Mouse (Mus musculus) left cerebral cortex, postnatal 14 days (tissue): ENCODE measurements at regions not wholly inside any gene's neighbourhood (a gene's known extent, or its start where the extent isn't known, plus 50 kb on each side); places are given as distances from the start of the nearest gene placed in this dataset.

ENCODE experiments used
- DNase-seq, 2 experiments: peaks; one replicate each; pipeline ENCODE4 v3.0.0; 2021 to 2022; ENCODE audit warnings: low spot score in 2 of 2, mixed read lengths in 1 of 2
- intact Hi-C: fragments of 180-260 bp; cut with DNase I; formaldehyde crosslinking; loops from one replicate; pipeline ENCODE4 v1.15.1; 2025

DNA sequence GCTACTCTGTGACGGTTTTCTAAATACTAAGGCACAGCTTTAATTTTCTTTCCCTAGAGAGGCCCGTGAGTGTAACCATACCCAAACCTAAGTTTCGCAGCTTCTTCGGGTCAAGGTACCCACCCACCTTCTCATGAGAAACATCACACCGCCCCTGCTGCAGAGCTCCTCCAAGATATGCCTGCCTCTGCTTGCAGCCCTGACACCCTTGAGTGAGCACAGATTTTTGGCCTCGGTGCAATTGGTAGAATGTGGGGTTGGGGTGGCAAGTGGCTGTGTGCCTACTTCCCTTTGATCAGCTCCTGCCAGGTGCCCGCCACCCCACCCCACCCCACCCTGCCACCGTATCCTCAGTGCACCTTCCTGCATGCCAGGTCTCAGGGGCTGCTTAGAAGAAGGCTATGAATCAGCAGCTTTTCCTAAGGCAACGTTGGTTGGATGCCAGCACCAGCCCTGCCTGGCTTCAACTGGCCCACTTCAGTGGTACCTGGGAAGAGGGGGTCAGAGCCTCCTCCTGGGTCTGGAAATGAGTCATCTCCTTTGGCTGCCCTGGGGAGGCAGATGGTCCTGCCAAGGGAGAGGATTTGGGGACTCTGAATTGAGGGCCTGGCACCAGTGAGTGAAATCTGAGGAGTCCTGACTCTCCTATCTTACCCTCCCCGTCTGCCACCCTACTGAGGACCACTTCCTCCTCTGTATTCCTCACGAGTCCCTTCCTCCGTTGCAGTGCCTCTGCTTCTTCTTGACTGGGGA, 95.6 kb upstream of the Atp1a1 start:
- intact Hi-C loops = no loop called here
- DNase-seq = peak in 1 of 2 experiments; percentile 17

DNA sequence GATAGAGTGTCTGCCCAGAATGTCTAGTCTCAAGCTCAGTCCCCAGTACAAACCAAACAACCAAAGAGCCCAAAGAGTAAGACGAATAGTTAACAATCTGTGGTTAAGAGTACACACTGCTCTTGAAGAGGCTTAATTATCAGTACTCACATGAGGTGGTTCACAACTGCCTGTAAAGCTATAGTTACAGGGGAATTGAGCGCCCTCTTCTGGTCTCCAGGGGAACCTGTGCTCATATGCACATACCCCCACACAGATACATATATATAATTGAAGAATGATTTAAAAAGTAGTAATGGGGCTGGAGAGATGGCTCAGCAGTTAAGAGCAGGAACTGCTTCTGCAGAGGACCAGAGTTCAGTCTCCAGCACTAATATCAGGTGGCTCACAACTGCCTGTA, 92.3 kb upstream of the Atp1a1 start:
- intact Hi-C loops = no loop called here
- DNase-seq = no peak

DNA sequence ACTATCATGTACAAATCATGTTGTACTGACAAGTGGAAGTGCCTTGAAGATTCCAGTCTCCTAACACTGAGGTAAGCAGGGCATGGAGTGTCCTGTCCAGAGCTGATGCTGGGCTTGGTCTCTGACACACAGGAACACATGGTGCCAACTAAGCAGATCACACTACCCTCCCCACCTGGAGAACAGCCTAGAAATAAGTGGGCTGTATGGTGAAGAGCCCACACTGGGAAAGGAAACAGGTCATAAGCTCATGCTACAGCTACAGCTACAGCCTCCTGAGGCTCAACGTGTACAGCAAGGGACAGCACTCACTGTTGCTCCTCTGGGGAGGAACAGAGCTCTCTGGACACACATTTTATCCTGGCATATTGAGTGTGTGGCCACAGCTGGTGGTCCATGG, 89.8 kb upstream of the Atp1a1 start:
- intact Hi-C loops = no loop called here
- DNase-seq = no peak

DNA sequence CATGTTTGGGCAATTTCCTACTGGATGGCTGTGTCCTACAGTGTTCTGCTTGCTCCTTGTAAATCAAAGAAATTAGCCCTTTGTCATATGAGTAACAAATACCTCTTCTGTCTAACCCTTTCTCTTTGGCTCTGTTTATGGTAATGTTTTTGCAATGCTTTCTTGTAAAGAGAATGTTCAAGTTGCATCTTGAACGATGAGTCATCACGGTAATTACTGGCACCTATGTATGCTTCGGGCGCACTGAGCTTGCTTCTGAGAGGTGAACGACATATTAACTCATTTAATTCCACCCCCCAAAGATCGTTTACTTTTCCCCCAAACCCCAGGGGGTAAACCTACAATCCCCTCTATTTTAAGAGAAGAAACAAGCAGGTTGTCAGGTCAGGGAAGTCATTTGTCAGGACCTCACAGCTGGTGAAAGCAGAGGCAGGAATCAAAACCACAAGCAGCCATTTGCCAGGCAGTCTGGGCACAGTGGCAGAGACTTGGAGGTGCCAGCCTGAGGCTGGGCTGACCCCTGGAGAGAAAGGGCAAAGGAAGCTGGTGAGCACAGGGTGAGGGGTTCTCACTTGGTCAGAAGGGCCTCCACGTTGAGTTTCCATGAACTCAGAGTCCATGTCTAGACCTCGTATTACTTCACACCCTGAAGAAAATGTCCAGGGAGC, 87.6 kb upstream of the Atp1a1 start:
- DNase-seq = no peak
- intact Hi-C loops = no loop called here

DNA sequence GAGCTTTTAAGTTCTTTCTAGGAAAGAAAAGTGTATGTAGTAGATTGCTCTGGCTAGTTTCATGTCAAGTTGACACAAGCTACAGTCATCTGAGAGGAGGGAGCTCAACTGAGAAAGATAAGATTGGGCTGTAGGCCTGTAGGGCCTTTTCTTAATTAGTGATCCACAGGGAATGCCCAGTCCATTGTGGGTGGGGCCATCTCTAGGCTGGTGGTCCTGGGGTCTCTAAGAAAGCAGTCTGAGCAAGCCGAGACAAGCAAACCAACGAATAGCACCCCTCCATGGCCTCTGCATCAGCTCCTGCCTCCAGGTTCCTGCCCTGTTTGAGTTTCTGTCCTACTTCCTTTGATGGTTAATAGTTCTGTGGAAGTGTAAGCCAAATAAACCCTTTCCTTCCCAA, 86.3 kb upstream of the Atp1a1 start:
- no peak for DNase-seq
- intact Hi-C loops = no loop called here

DNA sequence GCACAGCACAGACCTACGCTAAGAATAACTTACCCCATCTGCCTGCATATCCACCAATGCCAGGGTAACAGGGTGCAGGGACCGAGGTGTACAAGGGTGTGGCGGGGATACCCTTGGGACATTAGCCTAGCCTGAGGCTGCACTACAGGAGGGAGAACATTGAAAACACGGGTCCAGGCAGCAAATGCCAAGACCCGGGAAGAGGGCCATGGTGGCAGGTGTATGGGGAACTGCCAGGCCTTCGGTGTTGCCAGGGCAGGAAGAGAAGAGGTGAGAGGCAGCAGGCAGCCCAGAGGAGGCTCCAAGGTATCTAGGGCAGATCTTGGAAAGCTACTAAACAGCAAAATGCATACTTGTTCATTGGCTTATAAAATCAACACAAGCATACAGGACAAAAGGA, 85.7 kb upstream of the Atp1a1 start:
- no peak for DNase-seq
- intact Hi-C loops = no loop called here

DNA sequence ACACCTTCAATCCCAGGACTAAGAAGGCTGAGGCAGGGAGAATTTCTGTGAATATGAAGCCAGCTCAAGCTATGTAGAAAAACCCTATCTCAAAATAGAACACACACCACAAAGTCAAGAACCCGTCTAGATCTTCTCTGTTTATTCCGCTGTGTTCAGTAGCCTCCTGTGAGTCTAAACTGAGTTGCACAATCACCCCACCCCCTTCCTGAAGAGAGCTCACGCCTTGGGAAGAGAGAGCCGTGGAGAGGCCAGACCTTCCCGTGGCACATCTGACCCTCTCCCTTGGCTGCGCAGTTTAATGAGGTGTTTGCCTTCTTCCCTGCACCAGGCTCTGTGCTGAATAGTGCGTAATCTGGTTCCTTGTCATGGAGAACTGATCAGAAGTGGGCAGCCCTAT, 80.7 kb upstream of the Atp1a1 start:
- intact Hi-C loops = no loop called here
- no peak for DNase-seq

DNA sequence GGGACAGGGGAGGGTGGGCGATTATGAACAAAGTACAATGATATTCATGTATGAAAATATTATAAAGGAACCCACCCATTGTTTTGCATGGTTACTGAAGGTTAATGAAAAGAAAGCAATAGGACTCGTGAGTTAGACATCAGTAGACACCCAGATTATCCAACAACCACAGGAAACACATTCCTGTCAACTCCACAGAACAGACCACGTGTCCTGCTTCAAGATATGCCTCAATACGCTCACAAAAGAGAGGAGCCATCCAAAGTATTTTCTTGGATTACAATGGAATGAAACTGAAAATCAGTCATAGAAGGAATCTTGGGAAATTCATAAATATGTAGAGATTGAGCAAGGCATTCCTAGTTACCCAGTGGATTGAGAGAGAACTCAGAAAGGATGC, 68.5 kb upstream of the Atp1a1 start:
- intact Hi-C loops = no loop called here

DNA sequence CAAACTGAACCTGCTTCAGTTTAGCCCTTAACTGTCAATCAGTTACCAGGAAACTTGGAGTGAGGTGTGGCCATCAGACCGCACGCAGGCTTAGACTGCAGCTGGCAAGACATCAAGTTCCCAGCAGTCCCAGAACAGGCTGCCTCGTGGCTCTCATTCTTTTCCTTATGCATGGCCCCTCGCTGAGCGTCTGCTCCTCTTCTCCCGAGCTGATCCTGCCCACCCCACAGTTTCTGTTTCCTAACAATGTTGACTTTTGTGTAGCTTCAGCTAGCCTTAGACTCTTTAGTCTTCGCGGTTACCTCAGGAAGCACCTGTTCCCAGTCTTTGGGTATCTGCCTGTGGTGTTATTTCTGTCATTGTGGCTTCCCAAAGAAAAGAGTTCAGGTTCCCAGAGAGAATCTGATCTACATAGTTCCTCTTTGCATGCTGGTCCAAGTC, 66.1 kb upstream of the Atp1a1 start:
- DNase-seq = no peak
- intact Hi-C loops = no loop called here

More for the DNA sequence above, 68.5 kb upstream of the Atp1a1 start:
- DNase-seq = no peak

DNA sequence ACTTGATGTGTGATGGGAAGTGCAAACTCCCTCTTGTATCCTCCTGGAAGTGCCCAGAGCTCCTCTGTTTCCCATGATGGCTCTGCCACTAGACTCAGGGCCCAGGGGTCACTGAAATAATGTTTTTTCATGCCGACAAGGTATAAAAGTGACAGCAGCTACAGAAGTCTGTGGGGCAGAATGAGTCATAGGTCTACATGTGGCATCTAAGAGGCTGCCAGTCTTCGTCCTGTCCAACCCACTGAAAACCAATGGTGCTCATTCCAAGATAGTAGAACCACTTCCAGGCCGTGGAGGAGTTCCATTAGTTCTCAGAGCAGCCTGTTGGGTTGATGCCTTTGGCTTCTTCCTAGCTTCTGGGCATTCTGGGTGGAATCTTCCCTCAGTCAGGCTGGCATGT, 65.3 kb upstream of the Atp1a1 start:
- no peak for DNase-seq
- intact Hi-C loops = no loop called here

DNA sequence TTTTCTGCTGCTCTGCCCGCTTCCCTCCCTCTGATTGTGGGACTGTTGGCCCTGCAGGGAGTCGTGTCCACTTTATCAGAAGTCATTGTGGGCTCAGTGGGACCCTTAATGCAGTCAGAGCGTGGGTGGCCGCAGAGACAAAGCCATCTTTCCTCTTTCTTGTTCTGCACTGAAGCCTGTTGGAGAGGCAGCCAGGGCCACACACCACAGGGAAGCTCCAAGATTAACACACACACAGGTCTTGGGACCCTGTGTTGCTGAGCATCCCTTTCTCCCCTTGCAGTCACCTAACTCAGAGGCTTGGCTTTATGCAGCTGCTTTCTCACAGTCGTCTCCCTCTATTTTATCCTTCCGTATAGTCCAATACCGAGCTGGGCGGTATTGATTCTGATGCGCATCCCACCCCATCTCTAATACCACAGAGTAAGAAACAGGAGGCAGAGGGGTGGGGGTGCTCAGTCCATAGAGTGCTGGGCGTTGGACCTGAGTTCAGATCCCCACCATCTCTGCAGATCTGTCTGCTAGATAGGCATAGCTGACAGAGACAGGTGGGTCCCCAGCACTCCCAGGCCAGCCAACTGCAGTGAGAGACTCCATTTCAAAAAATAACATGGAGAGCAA, 63.4 kb upstream of the Atp1a1 start:
- no peak for DNase-seq
- intact Hi-C loops = no loop called here

DNA sequence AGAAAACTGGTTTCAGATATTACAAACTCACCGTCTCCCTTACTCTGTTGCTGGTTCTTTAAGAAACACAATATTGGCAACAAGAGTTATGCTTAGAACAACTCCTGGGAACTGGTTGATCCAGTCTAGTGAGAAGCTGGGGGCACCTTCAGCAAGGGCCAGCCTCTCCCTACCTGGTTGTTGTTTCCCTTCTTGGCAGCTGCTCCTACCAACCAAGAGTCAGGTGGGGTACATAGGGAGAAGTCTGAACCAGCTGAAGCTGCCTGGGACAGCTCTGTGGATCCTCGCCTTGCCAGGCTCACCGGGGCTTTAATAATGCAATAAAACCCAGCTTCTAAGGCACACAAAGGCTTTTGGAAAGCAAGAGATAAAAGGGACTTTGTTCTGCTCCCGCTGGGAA, 62.7 kb upstream of the Atp1a1 start:
- intact Hi-C loops = no loop called here
- DNase-seq = no peak

DNA sequence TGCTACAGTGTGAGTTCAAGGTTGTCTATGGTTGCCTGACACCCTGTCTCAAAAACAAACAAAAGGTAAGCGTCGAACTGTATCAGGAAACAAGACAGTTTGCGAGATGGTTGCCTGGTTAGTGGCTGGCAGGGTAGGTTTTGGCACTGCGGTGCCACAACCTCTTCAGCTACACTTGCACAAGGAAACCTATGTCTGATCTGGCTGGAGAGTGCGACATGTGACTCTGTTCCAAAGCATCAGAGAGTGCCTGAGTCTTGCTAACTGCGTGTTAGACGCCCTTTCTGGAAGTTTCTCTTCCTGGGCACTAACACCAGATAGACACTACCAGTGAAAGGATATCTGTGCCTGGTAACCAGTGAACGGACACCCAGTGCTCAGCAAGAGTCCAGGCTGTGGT, 62.1 kb upstream of the Atp1a1 start:
- intact Hi-C loops = no loop called here

DNA sequence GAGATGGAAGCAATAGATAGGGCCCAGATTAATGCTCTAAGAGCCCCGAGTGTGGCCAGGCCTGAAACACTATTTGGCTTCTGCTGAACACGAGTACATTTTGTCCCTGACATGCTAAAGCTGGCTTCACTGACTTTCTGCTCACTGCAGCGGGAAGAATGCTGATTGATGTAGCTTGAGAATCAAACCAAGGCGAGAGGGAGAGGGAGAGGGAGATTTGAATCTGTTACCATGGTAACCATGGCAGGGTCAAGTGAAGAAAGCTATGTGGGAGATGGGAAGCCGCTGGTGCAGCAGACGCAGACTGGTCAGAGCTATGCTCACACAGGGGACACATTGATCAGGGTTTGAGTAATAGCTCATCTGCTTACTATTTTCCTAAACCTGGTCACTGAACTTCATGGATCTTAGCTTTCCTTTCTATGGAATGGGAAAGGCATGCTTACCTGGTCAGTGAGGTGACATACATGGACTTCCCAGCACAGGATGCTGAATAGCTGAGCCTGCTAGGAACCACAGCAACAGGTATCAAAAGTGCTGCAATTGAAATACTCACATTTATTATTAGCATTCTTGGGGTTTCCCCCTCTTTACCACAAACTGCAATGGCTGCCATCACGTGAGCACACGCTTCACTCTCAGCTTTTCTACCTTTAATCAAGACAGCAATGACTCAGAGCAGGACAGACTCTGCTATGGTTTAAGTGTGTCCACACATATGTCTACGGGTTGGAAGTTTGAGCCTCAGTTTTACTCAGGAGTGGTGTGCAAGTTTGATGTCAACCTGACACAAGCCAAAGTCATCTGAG, 56.9 kb upstream of the Atp1a1 start:
- intact Hi-C loops = no loop called here
- DNase-seq = peak; percentile 25 to 54

More for the DNA sequence above, 62.1 kb upstream of the Atp1a1 start:
- DNase-seq = no peak

DNA sequence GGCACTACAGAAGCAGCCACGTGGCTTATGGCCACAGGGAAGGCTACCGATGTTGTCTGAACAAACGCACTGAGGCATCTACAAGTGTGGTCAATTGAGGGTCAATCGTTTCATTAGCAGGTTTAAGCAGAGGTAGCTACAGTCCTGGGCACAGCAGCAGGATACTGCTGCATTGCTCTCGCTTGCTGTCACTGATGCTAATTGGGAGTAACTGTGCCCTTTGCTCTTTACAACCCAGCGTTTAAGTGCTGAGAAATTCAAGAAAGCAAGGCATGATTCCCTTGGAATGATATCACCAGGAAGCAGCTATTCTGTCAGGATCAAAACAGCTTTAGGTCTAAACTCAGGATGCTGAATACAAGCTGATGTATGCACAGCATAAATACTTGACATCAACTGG, 56.2 kb upstream of the Atp1a1 start:
- intact Hi-C loops = no loop called here
- DNase-seq = no peak

DNA sequence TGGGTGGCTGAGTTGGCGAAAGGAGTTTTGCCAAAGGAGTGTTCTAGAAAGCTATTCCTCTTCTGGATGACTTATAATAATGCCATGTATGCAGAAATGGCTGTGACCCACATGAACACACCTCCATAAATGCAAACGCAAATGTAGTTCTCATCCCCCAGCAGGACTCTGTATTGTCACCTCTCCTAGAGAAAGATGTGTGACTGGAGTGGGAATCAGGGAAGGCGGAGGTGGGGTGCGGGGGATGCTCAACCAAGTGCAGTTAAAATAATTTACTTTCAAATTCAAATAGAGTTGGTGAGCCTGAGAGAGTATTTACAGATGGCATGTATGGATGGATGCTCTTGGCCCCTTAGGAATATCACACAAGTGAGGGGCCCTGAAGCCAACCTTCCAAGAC, 55.7 kb upstream of the Atp1a1 start:
- intact Hi-C loops = no loop called here
- peak; percentile 23 to 39 for DNase-seq

DNA sequence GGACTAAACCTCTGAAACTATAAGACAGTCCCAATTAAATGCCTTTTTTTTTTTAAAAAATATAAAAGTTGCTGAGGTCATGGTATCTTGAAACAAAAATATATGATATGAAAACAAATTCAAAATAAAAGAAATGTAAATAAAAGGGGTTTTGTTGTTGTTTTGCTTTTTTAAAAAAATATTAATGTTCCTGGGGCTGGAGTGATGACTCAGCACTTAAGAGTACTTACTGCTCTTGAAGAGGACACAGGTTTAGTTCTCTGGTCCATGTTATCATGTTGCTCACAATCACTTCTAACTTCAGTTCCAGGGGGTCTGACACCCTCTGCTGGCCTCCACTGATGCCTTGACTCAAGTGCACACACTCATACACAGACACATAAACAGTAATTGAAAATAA, 53.5 kb upstream of the Atp1a1 start:
- no peak for DNase-seq
- intact Hi-C loops = no loop called here

DNA sequence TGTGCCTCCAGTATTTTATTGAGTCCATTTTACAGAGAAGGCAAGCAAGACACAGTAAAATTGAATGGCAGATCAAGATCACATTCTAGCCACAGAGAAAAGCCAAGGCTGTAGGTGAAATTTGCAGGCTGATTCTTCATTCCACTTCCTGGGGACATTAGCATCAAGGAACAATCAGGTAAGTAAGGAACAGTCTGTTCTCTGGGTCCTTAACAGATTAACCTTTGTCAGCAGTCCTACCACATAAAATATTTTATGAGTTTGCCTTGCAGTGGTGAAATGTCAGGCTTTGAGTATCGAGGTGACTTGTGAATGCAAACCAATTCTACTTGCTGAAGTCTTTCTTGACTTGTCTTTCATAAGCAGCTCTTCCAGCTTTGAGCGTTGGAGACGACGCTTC, 50.2 kb upstream of the Atp1a1 start:
- intact Hi-C loops = no loop called here
- DNase-seq = no peak
